Mouse (Mus musculus): ENCODE data around the gene Minpp1.

GRCm38 (mm10) chr19:32498002-32498401 is 12.4 kb downstream of the Minpp1 start:
- no peak for TF ChIP-seq EP300 (IDR thresholded peaks at IDR 0.05)
- TF ChIP-seq CTCF (IDR thresholded peaks at IDR 0.05) = no peak
